Mouse (Mus musculus) layer of hippocampus, adult 8-10 months (tissue): ENCODE data around the gene Ccl1. TPM values are rescaled to one million over a fixed set of nuclear protein-coding genes. Genes with fewer than 3 reads are reported as not detected.

Experiments used
- DNase-seq, 2 experiments: peaks; one replicate each; pipeline ENCODE4 v3.0.0; 2022; ENCODE audit warnings: low spot score in 2 of 2
- total RNA-seq, 4 experiments: library from RNA; stranded (reverse); gene quantifications; 2 replicates each; pipeline ENCODE4 v1.2.4; 2022

The Ccl1 gene
- total RNA-seq, 4 experiments from 2014 or later, result not detected

GRCm38 (mm10) chr11:82132977-82133376, 172.5 kb downstream of the Ccl1 start:
- no peak for DNase-seq

Other genes with a start within 250 kb of the Ccl1 start
- gene Ccl11, start 247.9 kb downstream of the Ccl1 start, total RNA-seq, result not detected
- gene Ccl12, start 203.8 kb downstream of the Ccl1 start, total RNA-seq, result 1 to 10 TPM in 1 of 4 experiments, not detected in 3; 2.4 TPM
- gene Ccl8, start 190.5 kb downstream of the Ccl1 start, total RNA-seq, result not detected
- gene Tmem132e, start 83.2 kb upstream of the Ccl1 start, total RNA-seq, result 10 to 100 TPM in 2 of 4 experiments, 1 to 10 TPM in 2; 8.6 to 10.6 (median 9.8) TPM